Mouse (Mus musculus): Measurements from ENCODE around the gene Arhgap18.

The Arhgap18 gene

DNA sequence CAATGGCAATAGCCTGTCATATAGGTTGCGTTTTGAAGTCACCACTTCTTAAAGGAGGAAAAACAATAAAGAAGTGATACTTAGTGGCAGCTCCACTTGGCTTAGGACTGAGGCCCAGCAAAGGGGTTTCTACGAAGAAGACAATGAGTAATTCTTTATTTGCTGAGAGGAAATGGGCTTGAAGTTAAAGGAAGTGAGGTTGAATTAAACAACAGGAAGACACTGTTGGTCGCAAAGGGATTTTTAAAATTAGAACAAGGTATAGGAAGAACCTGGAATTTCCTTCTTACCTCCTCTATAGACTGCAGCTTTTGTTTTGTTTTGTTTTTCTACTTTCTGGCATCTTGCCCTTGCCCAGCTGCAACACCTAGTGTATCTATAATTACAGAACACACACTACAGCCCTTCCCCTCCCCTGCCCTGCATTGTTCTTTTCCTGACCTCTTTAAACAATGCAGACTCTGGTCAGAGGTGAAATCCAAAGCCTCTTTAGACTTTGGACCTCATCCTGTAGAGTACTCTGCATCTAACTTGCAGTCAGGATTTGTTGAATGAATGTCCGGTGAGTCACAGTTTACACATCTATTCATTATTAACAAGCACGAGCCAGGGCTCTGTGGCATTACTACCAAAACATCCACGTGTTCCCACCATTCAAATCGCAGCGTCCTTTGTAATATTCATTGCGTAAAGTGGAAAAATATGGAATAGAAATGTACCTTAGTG lies 75.4 kb downstream of the Arhgap18 start:
- DNase-seq (ENCODE audit: low read depth, low spot score), result peak; percentile 72

DNA sequence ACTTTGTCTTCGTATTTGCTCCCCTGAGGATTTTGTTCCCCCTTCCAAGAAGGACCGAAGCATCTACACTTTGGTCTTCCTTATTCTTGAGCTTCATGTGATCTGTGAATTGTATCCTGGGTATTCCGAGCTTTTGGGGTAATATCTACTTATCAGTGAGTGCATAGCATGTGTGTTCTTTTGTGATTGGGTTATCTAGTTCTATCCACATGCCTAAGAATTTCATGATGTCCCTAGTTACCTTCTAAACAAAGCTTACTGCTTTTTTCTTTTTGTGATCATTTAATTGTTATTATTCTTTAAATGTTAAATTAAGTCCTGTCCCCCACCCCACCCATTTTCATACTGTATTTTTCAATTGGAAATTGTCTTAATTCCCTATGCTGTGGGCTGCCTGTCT lies 78.8 kb downstream of the Arhgap18 start:
- no peak for DNase-seq (ENCODE audit: low read depth, low spot score)

DNA sequence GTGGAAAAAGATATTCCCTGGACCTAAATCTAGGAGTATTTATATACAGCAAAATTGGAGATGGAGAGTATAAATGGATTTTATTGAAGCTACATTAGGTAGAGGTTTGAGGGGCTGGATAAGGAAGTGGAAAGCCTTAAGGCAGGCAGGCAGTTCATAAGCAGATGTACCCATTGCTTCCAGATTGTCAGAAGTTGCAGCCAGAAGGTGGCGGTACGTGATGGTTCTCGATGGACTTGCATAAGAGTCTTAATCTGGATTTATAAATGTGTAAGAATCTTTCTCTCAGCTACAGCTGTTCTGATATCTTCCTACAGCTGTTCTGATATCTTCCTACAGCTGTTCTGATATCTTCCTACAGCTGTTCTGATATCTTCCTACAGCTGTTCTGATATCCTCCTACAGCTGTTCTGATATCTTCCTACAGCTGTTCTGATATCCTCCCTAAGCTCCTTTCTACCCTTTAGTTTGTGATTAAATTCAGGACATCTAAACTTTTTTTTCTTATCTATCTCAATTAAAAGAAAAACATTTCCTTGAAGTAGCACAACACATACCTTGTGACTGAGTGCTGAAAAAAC lies 79.5 kb downstream of the Arhgap18 start:
- no peak for DNase-seq (ENCODE audit: low read depth, low spot score)

DNA sequence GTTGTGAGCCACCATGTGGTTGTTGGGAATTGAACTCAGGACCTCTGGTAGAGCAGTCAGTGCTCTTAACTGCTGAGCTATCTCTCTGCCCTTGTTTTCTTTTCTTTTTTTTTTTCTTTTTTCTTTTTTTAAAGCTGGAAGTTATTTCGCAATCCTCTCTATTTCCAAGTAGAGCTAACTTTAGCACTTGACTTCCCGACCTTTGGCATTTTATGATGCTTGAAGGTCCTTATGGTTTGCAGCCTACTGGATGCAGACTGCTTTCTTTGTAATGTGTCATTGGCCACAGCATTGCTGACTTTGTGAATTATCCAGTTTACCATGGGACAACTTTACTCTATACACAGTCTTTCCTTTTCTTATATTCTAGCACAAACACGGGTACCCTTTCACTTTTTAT lies 80.2 kb downstream of the Arhgap18 start:
- no peak for DNase-seq (ENCODE audit: low read depth, low spot score)

DNA sequence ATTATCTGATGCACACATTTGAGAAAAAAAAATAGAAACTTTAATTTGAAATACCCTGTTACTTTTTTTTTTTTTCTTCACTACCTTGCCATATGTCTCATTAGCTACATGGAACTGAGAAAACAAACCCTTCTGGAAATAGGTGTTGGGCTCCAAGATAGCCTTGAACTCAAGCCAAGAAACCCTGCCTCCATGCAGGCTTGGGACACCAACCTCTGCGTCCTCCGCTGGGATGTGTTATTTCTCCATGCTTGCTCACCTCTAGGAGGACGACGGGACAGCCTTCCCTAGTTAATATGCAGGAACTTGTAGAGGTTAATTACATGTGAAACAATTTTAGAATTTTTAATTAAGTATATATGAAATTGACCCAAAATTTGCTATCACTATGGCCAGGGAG lies 96.1 kb downstream of the Arhgap18 start:
- DNase-seq (ENCODE audit: low read depth, low spot score), result no peak

DNA sequence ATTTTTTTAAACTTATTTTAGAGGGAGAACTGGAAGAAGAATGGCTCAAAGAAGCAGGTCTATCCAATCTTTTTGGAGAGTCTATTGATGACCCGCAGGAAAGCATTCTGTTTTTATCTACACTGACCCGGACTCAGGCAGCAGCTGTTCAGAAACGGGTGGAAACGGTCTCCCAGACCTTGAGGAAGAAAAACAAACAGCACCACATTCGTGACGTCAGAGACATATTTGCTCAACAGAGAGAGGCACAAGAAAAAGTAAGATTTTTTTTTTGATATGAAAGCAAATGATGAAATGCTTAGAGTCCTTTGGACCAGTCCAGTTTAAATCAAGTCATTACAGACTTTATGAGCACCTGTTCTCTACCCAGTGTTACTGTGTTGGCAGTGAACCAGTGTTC lies 96.6 kb downstream of the Arhgap18 start:
- no peak for DNase-seq (ENCODE audit: low read depth, low spot score)

DNA sequence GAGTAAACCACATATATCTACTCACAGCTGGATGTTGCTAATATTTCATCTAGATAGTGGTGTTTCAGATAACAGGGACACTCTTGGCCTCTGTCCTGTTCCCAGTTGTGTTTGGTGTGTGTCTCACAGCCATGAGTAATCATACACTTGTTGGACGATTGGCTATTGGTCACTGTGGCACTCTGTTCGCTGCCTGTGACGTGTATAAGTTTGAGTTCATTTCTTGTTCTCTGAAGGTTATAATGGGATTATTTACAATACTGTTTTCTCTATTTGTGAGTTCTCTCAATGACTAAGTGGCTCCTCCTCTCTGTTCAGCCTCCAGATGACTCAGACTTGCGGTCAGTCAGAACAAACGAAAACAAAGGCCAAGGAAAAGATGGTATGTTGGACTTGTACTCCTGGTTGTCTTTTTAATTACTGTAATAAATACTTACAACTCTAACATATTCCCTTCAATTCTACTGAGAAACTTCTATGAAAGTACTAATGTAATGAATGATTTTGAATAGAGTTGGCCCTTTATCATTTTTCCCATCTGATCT lies 101.4 kb downstream of the Arhgap18 start:
- DNase-seq (ENCODE audit: low read depth, low spot score), result no peak

DNA sequence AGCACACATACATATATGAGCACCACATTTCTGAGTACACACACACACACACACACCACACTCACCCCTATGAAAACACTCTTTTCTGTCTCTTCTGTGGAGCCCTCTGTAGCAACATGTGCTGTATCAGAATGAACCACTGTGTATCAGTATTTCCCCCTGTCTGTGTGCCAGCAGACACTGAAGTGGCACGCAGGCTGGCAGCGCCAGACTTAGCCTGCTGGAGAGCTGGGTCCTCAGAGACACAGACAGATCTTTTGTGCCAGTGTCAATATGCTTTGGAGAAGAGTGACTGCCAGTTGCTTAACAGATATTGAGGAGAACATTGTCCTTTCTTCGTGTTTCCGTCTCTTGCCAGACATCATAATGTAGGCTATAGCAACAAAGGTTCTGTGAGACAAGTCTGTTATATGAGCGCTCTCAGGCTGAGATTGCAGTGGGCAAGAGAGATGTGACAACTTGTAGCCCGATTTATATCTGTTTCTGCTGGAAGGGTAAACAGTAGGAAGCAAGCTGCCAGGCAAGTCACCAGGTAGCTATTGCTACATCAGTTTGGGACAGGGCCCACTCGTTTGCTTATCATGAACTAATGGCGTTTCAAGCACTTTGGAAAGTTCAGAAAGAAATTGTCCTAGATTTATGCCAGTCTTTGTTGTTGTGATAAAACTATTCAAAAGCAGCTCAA lies 102.8 kb downstream of the Arhgap18 start:
- no peak for DNase-seq (ENCODE audit: low read depth, low spot score)

DNA sequence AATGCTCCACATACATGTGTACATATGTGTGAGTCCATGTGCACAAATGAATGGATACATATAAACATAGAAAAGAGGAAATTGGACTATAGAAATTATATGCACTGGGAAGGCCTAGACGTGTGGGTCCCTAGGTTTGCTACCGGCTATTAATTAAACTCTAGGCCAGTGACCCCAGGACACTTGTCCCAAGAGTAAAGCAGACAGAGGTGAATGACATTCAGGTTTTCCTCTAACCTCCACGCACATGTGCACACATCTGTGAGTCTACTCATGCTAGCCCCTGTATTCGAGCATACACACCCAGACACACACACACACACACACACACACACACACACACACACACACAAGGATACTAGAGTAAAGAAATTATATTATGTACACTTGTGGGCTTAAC lies 104.4 kb downstream of the Arhgap18 start:
- no peak for DNase-seq (ENCODE audit: low read depth, low spot score)

DNA sequence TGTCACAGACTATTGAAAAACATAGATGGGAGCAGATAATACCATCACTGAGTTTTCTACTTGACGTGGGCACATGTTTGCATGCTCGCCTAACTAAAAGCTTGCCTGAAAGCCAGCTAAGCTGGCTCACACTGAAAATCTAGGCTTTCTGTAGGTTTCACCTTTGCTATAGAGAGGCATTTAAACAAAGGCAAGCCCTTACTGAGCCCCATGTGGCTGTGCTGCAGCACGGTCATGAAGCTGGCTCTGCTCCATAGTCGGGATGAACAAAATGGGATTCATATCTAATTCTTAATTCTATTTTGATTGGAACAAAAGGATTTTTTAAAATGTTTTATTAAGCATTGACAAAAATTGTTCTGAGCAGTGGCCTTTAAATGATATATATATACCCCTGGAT lies 105.3 kb downstream of the Arhgap18 start:
- no peak for DNase-seq (ENCODE audit: low read depth, low spot score)

DNA sequence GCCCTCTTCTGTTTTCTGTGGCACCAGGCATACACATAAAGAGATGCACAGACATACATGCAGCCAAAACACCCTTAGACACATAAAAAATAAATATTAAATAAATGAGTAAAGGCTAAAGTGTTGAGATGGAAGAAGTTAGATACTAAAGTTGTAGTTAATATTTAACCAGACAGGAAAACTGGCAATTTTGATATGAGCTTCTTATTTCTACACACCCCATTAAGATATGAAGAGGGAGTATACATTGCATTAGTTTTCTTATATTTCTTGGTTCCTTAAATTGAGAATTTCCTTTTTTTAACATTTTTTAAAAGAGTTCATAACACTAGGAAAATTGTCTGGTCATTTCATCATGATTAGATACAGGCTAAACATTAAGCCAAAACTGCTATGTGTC lies 108.0 kb downstream of the Arhgap18 start:
- DNase-seq (ENCODE audit: low read depth, low spot score), result no peak

DNA sequence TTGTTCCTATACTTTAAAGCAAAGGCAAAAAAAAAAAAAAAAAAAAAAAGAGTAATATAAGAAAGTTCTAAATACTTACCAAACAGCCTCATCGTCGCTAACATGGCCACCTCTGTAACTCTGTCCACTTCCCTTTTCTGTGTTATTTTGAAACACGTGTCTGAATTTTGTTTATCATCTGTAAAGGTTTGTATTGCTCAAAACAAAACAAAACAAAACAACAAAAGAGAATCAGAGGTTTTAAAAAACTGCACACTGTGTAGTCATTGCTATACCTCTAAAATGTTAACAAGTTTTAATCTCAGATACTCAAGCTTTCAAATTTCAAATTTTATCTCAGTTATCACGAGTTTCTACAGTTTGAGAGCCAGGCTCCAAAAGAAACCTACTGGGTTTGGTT lies 109.0 kb downstream of the Arhgap18 start:
- DNase-seq (ENCODE audit: low read depth, low spot score), result no peak

DNA sequence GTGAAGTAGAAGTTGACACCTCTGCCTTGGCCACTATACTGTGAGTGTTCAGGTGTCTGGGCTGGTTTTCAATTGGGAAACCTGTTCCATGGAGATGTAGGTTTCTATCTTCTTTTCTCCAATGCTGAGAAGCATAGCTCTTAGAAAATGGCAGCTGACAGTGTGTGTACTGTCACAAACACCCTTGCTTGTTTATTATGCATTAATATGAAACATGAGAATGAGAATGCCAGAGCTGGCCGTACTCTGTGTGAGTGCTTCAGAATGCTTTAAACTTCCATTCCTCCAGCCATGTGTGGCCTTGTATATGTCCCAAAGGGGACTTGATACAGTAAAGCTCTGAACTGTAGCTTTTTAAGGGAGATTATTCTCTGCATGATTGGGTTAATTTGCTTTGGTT lies 110.8 kb downstream of the Arhgap18 start:
- no peak for DNase-seq (ENCODE audit: low read depth, low spot score)

DNA sequence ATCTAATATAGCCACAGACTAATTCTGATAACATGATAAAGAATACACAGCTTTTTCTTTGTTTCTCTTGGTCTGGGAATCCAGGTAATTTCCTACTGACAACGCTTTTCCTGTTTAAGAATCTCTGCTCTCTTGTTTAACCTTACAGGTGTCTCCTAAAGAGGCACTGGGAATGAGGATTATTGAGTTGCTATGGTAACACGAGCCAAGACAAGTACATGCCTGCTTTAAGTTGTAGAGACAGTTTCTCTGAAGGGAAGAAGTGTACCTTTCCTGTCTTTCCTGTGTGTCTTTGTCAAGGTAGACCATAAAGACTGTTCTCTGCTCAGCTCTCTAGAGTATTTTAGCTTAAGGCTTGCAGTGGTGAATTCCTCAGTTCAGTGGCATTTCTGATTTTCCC lies 117.6 kb downstream of the Arhgap18 start:
- DNase-seq (ENCODE audit: low read depth, low spot score), result peak; percentile 33

DNA sequence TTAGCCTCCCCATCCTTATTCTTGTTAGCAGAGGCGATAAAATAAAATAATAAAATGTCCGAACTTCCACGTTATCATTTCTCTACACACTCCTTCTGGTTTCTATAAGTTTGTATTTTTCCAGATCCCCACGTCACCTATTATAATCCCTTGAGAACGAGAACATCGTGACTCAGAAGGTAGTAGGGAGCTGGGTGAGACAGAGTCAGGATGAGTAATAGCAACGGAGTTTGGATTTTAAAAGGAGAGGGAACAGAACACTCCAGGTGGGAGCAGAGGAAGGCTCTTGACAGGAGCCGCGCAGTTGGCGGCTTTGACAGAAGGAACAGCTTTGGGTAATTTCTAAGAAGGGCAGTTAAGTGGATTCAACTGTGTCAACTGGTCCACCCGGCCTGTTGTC lies 124.1 kb downstream of the Arhgap18 start:
- DNase-seq (ENCODE audit: low read depth, low spot score), result no peak

DNA sequence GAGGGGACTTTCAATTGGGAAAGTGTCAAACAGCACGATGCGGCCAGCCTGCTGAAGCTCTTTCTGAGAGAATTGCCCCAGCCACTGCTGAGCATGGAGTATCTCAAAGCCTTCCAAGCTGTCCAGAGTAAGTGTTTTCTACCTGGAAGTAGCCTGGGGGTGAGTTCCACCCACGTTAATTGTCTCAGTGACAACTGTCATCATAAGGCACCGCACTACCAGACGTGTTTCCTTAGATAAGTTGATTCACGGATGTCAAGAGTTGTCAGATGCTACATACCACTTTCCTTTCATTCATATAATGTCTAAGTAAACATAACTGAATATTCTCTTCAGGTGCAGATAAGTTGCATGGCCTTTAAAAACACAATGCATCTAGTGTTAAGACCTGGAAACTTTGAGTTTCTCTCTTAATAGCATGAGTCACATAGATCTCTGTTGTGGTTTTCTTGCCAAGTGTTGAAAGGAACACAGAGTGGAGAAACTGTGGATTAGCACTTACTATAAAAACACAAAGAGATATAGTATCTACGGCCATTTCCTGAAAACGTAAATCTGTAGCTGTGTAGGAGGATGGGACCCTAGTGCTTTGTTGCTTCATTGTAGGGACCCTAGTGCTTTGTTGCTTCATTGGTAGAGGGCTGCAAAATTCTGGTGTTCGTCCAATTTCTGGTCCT lies 125.8 kb downstream of the Arhgap18 start:
- no peak for DNase-seq (ENCODE audit: low read depth, low spot score)

DNA sequence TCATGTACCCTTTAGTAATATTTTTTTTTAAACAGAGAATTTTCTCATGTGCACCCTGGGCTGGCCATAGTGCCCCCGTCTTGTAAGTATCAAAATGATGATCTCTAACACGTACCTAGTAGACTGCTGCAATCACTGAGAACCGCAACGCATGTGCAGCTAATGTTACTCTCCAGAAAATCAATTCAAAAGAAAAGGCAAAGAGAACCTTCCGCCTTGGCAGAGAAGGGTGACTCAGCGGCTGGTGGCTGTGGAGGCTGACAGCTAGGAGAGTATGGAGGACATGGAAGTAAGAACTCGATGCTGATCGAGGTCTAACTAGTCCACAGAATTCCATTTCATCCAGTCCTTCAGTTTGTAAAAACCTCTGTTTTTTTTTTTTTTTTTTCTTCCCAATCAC lies 131.7 kb downstream of the Arhgap18 start:
- no peak for DNase-seq (ENCODE audit: low read depth, low spot score)

DNA sequence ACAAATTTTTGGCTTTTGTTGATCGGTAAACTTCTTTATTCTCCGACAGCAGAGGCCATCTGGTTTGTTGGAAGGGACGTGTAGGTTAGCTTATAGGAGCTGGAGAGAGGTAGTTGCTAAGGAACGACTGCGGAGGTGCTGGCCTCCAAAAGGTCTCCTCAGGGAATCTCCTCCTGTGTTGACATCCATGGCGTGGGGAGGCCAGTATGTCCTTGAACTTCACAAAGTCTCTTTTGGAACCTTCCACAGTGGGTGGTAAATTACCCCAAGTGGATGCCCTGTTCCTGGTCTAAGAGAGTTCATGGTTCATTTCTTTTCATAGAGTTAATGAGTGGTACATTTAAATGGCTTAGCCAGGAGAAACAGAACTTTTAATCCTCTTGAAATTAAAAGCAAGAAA lies 136.0 kb downstream of the Arhgap18 start:
- DNase-seq (ENCODE audit: low read depth, low spot score), result peak; percentile 69

DNA sequence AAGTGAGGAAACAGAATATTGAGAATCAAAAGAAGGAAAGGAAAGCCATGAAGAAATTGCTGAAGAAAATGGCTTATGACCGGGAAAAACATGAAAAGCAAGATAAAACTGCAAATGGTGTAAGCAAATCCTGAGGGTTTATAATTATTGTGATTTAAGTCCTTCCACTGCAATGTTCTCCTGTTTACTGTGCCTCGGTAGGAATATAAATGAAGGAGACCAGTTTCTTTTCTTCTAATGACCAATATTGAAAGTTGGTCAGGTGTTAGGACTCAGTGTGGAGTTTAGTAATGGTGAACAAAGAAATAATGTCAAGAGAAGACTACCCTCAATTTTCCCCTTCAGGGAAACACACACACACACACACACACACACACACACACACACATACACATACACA lies 136.5 kb downstream of the Arhgap18 start:
- no peak for DNase-seq (ENCODE audit: low read depth, low spot score)

DNA sequence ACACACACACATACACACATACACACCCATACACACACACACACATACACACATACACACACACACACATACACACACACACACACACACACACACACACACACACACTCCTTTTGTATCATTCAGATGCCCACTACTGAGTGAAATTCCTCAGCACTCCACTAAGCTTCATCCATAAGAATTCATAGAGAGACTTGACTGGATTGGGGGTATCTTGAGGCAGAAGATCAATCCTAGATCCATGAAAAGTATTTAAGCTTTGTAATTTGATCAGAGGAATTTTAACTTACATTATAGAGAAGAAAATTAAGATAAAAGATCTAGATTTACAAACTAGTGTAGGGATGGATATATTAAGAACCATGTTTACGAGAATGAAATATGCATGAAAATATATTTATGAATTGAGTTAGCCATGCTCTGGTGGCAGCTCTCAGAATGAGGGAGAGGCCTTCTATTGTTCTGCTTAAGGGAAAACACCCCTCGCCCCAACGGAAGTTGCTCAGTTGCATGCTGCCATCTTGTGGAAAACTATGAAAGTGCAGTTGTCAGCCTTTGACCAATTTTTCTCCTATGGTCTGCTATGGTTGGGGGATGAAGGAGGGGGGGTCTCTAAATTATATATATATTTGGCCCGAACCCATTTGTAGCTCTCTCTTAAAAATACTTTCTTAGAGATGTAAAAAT lies 137.2 kb downstream of the Arhgap18 start:
- DNase-seq (ENCODE audit: low read depth, low spot score), result peak; percentile 67

DNA sequence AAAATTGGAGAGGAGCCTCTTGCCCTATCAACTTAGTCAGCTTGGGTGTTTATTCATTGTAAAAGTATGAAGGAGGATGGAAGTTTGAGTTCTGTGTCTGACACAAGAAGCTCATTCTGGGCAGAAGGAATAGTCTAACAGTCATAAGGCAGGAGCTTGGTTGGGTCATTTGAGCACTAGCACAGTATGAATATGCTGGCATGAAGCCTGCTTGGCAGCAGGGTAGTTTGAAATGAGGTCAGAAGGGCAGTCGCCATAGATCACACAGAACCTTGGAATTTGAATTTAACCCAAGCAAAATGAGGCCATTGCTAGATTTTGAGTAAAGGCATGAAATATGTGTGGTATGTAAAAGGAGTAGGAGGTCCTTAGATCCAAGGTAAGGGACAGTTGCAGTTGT lies 139.9 kb downstream of the Arhgap18 start:
- no peak for DNase-seq (ENCODE audit: low read depth, low spot score)

DNA sequence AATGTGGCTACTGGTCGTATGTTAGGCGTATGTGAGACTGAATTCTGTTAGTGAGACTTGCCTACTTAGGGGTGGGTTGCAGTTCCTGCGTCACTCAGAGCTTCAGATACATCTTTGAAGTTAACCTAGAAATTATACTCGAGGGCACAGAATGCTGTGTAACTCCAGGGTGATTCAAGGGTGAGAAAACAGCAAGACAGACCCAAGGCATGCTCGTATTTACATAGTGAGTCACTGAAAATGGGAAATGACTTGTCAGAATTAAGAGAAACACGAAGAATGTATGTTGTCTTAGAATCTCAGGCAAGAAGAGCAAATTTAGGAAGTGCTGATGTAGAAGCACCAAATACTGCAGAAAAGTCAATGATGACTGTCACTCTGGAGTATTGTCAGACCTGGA lies 142.5 kb downstream of the Arhgap18 start:
- no peak for DNase-seq (ENCODE audit: low read depth, low spot score)

All from R1 (cell line).